Mouse (Mus musculus) stomach, postnatal 0 days (tissue): ENCODE results near the gene Carmil1.

Experiments used
- CTCF ChIP-seq: IDR thresholded peaks from 2 replicates; pipeline ENCODE4 v1.5.1; 2016; ENCODE audit warnings: antibody characterized with exemption, low read depth, mild to moderate bottlenecking, moderate library complexity
- EP300 ChIP-seq: optimal IDR thresholded peaks from 2 replicates; pipeline ENCODE3; 2016; ENCODE audit warnings: antibody characterized with exemption

GRCm38 (mm10) chr13:24269100-24269465 is 11.5 kb downstream of the Carmil1 start:
- TF ChIP-seq CTCF (no peak), EP300 (no peak)
